Mouse (Mus musculus): ENCODE data around the gene Icmt.

Icmt gene

GRCm38 (mm10) chr4:152296874-152297861 is at the start of gene Icmt:
TSS of gene Icmt (plus strand) at chr4:152297227.
- DNase-seq (ENCODE audit: low spot score in 2 of 2), result peak; percentile 93 to 98

- DNase-seq (ENCODE audit: low spot score in 2 of 2), result no peak
Measured at GRCm38 (mm10) chr4:152250615-152251014, 46.4 kb upstream of the Icmt start.

DNA sequence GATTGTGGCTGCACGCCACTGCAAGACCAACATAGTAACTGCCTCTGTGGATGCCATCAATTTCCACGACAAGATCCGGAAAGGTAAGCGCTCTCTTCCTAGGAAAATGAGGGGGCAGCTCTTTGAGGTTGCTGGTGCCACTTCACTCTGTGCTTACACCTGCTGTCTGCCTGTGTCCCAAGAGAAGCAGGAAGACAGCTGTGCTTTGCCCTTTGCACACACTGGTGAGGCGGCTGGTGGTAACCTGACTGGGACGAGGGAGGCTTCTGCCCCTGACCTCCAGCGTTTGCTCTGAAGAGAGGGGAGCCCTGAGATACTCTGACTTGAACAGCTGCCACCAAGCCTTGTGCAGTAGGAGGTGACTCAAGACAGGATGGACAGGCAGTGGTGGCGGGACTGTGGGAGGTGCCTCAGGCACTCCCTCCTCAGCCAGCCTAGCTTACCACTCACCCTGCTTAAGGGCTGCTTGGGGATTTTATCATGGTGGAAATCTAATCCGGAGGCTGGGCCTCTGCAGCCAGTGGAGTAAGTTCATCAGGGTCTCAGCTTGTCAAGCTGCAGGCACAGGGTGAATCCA is 43.8 kb upstream of the Icmt start:
- DNase-seq (ENCODE audit: low spot score in 2 of 2), result no peak

GRCm38 (mm10) chr4:152257070-152257469 is 40.0 kb upstream of the Icmt start:
- peak in 1 of 2 experiments; percentile 83 for DNase-seq (ENCODE audit: low spot score in 2 of 2)

GRCm38 (mm10) chr4:152260451-152260850 is 36.6 kb upstream of the Icmt start:
- no peak for DNase-seq (ENCODE audit: low spot score in 2 of 2)

- no peak for DNase-seq (ENCODE audit: low spot score in 2 of 2)
Measured at GRCm38 (mm10) chr4:152262187-152262586, 34.8 kb upstream of the Icmt start.

DNA sequence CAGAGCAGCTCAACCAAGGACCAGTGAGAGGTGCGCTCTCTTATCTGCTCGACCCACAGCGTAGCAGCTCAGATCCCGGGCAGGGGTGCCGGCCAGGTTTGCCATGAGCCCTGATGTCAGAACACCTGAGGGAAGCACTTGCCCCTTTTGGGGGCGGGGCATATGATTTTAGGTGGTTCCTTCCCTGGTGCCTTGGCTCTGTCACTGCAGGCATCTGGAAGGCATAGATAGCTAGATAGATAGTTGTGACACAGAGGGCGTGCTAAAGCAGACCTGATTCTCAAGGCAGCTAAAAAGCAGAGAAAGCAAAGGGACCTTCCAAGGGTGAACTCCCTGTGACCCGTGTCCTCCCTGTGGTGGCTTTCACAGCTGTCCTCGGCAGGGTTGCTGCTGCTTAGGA is 33.9 kb upstream of the Icmt start:
- no peak for DNase-seq (ENCODE audit: low spot score in 2 of 2)

- DNase-seq (ENCODE audit: low spot score in 2 of 2), result no peak
Measured at GRCm38 (mm10) chr4:152263512-152264176, 33.4 kb upstream of the Icmt start.

- no peak for DNase-seq (ENCODE audit: low spot score in 2 of 2)
Measured at GRCm38 (mm10) chr4:152264177-152264530, 32.9 kb upstream of the Icmt start.

- DNase-seq (ENCODE audit: low spot score in 2 of 2), result no peak
Measured at GRCm38 (mm10) chr4:152264867-152265568, 32.0 kb upstream of the Icmt start.

DNA sequence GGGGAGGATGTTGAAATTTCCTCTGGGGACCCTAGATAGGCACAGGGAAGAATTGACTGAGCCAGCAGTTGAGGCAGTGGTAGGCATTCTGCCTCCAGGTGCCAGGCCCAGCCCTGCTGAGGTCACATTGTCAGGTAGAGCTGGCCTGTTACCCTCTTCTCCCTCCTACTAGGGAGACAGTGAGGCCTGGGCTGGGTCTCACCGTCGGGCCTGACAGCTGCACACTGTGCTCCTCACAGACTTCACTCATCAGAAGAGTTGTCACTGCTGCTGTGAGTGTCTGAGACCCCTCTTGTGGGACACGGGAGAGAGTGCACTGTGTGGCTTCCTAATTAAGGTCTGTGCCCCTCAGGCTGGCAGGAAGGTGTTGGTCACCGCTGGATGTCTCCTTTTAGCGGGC is 31.2 kb upstream of the Icmt start:
- DNase-seq (ENCODE audit: low spot score in 2 of 2), result no peak

DNA sequence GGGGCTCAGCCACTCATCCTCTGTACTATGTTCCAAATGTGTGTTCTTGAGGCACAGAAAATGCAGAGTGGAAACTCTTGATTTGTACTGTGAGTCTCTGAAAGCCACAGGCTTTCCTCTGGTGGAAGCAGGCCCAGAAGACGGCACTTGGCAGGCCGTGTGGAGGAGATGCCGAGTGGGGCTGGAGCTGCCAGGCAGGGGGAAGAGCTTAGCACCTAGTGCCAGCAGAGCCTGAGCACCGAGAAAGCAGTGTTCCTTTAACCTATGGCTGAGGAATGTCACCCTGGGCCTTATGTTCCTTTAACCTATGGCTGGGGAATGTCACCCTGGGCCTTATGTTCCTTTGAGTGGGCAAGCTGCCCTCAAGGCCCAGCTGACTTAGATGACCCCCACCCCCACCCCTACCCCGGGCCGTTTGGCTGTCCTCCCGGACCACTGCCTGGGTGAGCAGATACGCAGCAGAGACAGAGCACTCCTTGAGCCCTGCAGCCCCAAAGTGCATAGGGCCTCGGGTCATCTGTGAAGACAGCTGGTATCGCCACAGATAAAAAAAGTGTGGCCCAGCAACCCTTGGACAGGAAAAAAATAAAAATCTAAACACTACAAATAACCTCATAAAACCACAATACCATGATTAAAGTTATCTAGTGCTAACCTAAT is 30.7 kb upstream of the Icmt start:
- peak in 1 of 2 experiments; percentile 73 for DNase-seq (ENCODE audit: low spot score in 2 of 2)

GRCm38 (mm10) chr4:152267748-152268369 is 29.2 kb upstream of the Icmt start:
- no peak for DNase-seq (ENCODE audit: low spot score in 2 of 2)

- DNase-seq (ENCODE audit: low spot score in 2 of 2), result no peak
Measured at GRCm38 (mm10) chr4:152269967-152270366, 27.1 kb upstream of the Icmt start.

GRCm38 (mm10) chr4:152270599-152270998 is 26.4 kb upstream of the Icmt start:
- DNase-seq (ENCODE audit: low spot score in 2 of 2), result no peak

DNA sequence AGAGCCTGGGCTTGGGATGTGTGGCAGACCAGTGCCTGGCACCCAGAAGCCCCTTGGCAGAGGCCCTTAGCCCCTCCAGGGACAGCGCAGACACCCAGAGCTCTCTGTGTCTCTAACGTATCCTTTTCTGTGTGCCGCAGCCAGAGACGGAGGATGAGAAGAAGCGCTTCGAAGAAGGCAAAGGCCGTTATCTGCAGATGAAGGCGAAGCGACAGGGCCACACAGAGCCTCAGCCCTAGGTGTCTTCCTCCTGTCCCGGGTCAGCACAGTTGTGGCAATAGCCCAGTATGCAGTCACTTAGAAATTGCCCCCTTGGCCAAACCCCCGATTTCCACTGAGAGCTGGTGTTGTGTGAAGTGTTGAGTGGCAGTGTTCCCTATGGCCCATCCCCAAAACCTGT is 25.7 kb upstream of the Icmt start:
- DNase-seq (ENCODE audit: low spot score in 2 of 2), result no peak

- no peak for DNase-seq (ENCODE audit: low spot score in 2 of 2)
Measured at GRCm38 (mm10) chr4:152272006-152272405, 25.0 kb upstream of the Icmt start.

- DNase-seq (ENCODE audit: low spot score in 2 of 2), result no peak
Measured at GRCm38 (mm10) chr4:152272449-152273049, 24.5 kb upstream of the Icmt start.

DNA sequence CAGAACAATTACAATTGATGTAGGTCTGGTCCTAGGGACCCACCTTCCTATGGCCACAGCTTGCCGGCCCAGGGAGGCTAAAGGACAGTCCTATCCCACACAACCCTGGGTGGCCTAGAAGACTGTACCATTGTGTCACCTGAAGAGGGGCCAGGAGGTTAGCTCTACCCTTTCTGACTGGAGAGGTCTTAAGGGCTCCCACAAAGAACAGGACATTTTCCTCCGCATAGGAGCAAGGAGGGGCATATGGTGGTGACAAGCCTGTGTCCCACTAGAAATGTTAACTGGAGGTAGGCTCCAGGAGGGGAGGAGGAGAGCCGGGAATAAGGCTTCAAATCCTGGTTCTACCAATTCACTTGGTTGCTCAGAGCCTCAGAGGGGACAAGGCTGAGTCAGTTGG is 23.8 kb upstream of the Icmt start:
- DNase-seq (ENCODE audit: low spot score in 2 of 2), result no peak

DNA sequence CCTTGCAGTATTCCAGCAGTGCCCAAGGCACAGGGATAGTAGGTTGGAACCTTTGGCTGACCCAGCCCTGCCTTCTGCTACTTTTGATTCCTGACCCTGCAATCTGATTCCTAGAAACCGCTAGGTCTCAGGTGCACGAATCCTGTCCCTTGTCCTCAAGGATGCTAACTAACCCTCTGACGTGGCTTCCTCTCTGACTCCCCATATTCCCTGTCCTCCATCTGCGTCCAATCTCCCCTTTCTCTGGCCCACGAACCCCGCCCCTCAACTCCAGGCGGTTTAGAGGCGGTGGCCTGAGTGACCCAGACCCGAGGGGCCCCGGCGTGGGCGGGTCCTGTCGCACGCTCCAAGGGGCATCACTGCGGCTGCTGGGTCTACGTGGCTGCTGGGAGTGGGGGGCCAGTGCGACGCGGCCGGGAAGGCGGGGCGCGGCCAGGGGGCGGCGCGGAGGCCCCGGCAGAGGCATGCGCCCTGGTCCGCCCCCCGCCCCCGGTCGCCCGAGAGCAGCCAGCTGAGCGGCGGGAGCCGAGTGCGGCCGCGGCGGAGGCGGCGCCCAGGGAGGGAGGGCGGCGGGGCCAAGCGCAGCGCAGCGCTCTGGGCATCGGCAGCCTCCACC is 23.3 kb upstream of the Icmt start, which contains the start of gene Gpr153:
TSS of gene Gpr153 (plus strand) at position 612 of the 616 bp plus-strand sequence.
- peak in 1 of 2 experiments; percentile 44 for DNase-seq (ENCODE audit: low spot score in 2 of 2)
